Mouse (Mus musculus): ENCODE data around the gene Clec4a4.
"Not testable (repeated sequence)": the region's sequence is repeated elsewhere in the genome, so short reads cannot be mapped to it uniquely, and the experiment has no call there.

Clec4a4 gene

DNA sequence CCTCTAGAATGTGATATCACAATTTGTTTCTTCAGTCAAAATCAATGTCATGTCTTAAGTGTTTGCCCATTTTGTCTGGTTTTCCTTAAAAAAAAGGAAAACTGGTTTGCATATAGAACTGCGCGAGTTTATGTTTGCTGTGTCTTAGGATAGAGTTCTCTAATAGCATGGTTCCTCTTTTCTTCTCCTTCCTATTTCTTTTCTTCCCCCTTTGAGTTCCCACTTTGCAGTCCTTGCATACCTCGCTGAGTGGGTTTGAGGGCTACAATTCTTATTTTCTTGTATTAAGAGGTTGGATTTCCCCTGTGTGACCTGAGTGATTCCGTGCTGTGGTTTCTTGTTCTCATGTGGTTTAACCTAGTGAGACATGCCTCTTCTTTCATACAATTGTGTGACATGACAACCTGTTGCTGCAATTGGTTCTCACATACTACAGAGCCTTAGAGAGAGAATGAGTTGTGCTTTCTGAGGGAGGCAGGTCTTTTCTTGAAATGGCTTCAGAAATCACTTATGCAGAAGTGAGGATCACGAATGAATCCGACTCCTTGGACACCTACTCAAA, at the start of gene Clec4a4:
Gene Clec4a4 (plus strand): TSS at position 492 of the 562 bp plus-strand sequence.
- DNase-seq (ENCODE audit: low spot score), result no peak

DNA sequence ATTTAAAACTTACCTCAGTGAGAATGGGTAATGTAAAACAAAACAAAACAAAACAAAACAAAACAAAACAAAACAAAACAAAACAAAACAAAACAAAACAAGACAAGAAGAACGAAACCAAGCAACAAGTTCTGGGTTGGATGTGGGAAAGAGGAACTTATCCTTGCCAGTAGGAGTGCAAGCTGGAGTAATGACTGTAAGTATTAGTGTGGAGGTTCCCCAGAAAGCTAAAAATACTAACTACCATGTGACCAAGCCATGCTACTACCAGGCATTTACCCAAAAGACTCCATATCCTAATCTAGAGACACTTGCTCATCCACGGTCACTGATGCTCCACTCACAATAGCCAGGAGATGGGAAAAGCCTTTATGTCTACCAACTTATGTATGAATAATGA, 43.4 kb upstream of the Clec4a4 start:
- no peak for DNase-seq (ENCODE audit: low spot score)

DNA sequence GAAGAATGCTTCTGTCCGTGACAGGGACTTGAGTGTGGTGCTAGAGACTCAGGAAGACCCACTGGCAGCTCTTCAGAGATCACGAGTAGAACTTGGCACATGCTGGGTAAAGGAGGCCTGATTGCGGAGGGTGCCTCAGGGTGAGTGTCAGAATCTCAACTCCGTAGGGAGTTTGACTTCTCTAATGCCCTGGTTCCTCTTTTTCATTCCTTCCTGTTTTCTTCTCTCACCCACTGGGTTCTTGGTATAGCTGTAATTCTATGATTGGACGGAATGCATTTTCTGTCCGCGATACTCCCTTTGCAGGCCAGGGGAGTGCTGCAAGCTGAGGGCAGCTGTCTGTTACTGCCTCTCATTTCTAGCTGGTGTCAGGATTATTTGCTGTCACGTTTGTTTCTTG, 37.8 kb upstream of the Clec4a4 start, which contains the start of gene Clec4a3:
Gene Clec4a3 (plus strand): TSS at position 115 of the 400 bp plus-strand sequence.
- DNase-seq (ENCODE audit: low spot score), result no peak

- DNase-seq (ENCODE audit: low spot score), result no peak
These were observed 25.6 kb upstream of the Clec4a4 start for GRCm38 (mm10) chr6:122964562-122964961.

DNA sequence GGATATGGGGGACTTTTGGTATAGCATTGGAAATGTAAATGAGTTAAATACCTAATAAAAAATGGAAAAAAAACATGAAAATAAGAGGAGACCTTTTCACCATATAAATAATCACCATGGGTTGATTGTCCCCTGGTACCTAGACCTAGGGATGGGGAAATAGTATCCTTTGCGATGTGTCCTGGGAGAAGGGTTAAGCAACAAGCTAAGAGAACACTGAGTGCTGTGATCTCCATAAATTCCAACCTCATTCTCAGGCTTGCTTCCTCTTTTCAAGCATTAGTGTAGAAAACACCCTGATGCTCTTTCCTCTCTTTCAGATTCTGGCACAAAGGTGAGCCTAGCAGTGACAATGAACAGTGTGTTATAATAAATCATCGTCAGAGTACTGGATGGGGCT, 21.1 kb upstream of the Clec4a4 start:
- no peak for DNase-seq (ENCODE audit: low spot score)

- DNase-seq (ENCODE audit: low spot score), result not testable (repeated sequence)
These were observed 14.5 kb downstream of the Clec4a4 start for GRCm38 (mm10) chr6:123004696-123005095.

DNA sequence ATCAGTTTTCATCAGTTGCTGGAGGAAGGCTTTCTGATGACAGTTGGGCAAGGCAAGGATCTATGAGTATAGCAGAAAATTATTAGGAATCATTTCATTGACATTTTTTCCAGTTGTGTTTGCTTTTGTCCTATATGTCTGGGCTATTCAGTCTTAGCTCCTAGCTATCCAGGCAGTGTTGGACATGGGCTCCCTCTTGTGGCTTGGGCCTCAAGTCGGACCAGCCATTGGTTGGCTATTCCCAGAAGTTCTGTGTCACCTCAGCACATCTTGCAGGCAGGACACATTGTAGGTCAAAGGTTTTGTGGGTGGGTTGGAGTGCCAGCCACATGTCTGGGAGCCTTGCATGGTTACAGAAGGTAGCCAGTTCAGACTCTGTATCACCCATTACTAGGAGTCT, 15.4 kb downstream of the Clec4a4 start:
- no peak for DNase-seq (ENCODE audit: low spot score)

- no peak for DNase-seq (ENCODE audit: low spot score)
These were observed 59.7 kb downstream of the Clec4a4 start, which contains the start of gene Clec4b1 for GRCm38 (mm10) chr6:123049742-123050372. Gene Clec4b1 (plus strand): TSS chr6:123049962.

Measured in urinary bladder, postnatal 14 days (tissue).